Mouse (Mus musculus): ENCODE measurements around the gene Dnajc6. TPM values are rescaled to one million over a fixed set of nuclear protein-coding genes. Genes with fewer than 3 reads are reported as not detected.

Gene Dnajc6
- total RNA-seq (2021) = 3.0 and 4.6 TPM in 2 replicates
- long read RNA-seq, partial matches to known transcripts = 1 of 2 reads
- long read RNA-seq, other reads (novel, unspliced or antisense) = 1 of 2 reads

DNA sequence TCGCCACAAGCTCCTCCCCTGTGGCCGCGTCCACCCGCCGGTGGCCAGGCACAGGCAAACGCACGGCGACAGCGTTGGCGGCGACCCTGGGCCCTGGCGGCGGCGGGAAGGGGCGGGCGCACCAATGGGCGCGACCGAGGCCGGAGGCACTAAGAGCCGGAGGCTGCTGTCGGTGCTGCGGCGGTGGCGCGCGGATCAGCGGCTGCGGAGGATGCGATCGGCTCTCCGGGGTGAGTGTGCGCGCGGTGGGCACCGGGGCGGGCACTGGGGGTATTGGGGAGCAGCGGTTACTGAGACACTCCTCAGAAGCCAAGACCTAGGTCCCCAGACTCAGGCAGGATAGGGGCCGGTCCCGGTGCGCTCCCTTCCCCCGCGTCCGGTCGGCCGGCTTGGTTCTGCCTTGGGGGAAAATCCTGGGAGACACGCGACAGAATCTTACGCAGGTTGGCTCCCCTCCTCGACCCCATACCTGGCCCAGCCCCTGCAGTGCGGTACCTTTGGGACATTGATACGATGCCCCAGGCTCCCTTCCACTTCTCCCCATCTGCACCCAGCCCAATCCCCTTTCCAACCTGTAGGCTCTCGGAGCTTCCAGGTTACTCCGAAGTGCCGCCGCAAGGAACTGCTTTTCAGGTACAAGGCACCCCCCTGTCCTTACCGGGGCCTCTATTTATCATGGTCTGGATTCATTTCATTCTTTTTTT is at the start of gene Dnajc6:
TSS of gene Dnajc6 (plus strand) at position 115 of the 704 bp plus-strand sequence.
- DNase-seq = peak; percentile 49

- DNase-seq = no peak
These were observed 47.7 kb upstream of the Dnajc6 start for GRCm38 (mm10) chr4:101448701-101449100.

- no peak for DNase-seq
These were observed 47.1 kb upstream of the Dnajc6 start for GRCm38 (mm10) chr4:101449344-101449743.

DNA sequence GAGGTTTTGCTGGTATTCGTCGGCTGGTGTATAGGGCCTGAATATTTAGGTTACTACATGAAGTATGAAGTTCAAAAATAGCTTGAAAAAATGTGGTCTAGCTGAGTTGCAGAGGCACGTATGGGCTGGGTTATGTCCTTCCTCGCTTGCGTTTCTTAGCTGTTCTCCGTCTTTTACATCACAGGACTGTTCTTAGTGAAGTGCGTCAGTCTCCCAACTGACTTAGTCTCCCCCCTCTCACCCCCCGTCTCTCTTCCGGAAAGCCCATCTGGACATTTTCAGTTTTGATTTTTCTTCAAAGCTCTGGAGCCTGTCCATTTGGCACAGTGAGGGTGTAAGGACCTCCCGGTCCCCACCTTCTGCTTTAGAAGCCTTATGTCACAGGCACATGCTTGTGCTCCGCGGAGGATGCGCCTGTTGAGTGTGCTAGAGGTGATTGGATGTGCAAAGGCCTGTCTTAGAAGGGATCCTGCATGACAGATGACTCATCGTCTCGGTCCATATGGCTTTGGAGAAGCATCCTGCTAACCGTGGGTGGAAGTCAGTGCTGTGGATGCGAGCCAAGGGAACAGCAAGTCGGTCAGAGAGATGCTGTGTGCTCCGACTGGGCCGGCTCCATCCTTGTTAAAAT is 46.2 kb upstream of the Dnajc6 start:
- peak; percentile 3 for DNase-seq

GRCm38 (mm10) chr4:101451089-101451488 is 45.4 kb upstream of the Dnajc6 start:
- DNase-seq = no peak

DNA sequence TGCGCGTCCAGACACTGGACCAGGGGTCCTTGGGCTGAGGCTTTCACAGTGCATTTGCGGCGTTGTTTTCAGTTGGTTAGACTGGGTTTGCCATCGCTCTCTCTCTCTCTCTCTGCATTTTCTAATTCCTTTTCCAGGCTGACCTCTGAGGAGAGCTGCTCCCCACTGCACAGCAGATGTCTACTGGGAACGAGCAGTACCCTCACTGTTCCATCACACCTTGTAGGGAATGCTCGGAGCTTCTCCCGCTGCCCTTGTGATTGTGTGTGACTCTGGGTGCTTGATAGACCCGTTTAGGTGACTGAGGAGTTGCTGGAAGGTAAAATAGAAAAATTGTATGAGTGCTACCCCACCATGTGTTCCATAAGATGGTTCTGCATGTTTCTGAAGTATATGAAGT is 43.6 kb upstream of the Dnajc6 start:
- DNase-seq = no peak

DNA sequence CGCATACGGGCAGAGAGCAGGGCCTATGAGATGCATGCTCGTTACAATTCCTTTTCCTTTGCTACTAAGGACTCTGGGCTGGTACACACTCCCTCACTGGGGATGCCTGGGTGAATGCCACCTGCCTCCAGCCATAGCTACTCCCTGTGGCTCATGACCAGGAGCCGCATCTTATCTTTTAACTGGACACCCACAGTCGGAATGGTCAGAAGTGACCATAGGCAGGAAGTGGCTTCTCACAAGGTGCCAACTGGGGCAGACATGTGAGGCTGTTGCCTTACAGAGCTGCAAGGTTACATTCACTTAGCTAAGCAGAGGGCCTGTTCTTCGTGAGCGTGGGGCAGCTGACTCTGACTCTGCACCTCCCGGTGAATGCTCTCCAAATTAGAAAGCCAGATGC is 39.3 kb upstream of the Dnajc6 start:
- DNase-seq = no peak

DNA sequence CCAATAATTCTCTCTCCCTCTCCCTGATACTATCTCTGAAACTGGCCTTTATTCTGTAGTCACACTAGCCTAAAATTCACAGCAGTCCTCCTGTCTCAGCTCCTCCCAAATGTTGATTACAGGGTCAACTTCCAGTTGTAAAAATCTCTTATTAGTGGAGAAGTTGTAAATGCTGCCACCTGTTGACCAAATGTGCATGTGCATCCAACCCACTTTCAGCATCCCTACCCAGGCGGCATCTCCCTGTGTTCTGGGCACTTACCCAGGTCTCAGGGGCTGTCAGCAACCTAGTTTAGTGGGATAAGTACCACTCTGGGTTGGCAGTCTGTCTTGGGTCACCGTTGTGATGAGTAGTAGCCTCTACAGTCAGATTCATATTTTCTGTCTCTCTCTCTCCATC is 38.1 kb upstream of the Dnajc6 start:
- DNase-seq = peak; percentile 37

DNA sequence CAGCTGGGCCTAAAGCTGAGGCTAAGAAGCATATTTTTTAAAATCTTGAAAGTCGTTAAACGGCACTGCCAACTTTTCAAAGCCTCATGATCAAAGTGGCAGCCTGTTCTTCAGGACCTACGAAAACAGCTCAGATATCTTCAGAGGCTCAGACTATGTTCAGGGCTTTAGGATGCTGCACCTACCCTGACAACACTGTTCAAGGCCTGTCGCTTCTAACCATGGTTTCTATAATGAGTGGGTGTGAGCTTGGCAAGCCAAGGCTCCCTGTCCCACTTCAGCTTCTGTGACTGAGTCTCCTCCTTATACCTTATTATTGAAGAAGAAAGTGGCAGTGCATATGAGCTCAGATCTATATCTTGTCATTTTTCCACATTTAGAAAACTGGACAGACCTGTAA is 37.1 kb upstream of the Dnajc6 start:
- DNase-seq = no peak

GRCm38 (mm10) chr4:101460114-101460513 is 36.3 kb upstream of the Dnajc6 start:
- DNase-seq = no peak

DNA sequence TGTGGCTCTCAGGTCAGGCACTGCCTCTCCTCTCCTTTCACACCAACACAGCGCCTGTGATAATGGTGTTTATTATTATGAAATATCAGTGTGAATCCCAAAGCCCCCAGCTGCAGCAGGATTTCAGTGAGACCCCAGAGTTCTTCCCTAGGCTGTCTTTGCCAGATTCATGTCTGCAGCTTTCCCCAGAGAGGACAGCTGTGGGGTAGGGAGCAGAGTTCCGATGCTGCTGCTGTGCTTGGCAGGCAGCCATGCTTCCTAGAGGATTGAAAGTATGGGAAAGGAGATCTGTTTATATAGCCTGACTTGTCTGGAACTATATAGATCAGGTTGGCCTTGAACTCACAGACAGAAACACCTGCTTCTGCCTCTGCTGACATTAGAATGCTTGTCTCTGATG is 34.4 kb upstream of the Dnajc6 start:
- DNase-seq = no peak

GRCm38 (mm10) chr4:101466264-101466663 is 30.2 kb upstream of the Dnajc6 start:
- DNase-seq = no peak

- DNase-seq = no peak
These were observed 27.2 kb upstream of the Dnajc6 start for GRCm38 (mm10) chr4:101469242-101469641.

DNA sequence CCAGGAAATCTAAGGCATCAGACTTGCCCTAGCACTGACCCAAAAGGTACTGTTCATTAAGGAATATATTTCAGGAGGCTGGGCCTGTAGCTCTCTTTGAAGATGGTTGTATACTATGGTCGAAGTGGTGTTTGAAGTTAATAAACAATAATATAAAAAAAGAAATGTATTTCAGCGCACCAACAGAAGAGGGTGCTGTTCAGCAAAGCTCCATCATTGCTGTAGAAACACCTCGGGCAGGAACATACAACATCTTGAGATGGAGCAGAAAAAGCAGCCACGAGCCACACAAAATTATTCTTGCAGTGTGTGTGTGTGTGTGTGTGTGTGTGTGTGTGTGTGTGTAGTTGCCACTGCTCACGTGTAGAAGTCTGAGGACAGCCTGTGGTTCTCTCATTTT is 25.9 kb upstream of the Dnajc6 start:
- DNase-seq = no peak

GRCm38 (mm10) chr4:101472767-101473166 is 23.7 kb upstream of the Dnajc6 start:
- DNase-seq = no peak

GRCm38 (mm10) chr4:101490320-101490917 is 6.0 kb upstream of the Dnajc6 start:
- no peak for DNase-seq

- DNase-seq = no peak
These were observed 4.7 kb upstream of the Dnajc6 start for GRCm38 (mm10) chr4:101491704-101492103.

GRCm38 (mm10) chr4:101493611-101494197 is 2.7 kb upstream of the Dnajc6 start:
- no peak for DNase-seq

- DNase-seq = no peak
These were observed 287 bp upstream of the Dnajc6 start for GRCm38 (mm10) chr4:101496188-101496533.

- DNase-seq = peak; percentile 63
These were observed 888 bp downstream of the Dnajc6 start for GRCm38 (mm10) chr4:101497336-101497735.

GRCm38 (mm10) chr4:101504470-101505007 is 8.1 kb downstream of the Dnajc6 start:
- DNase-seq = no peak

- DNase-seq = no peak
These were observed 9.5 kb downstream of the Dnajc6 start for GRCm38 (mm10) chr4:101505966-101506365.

DNA sequence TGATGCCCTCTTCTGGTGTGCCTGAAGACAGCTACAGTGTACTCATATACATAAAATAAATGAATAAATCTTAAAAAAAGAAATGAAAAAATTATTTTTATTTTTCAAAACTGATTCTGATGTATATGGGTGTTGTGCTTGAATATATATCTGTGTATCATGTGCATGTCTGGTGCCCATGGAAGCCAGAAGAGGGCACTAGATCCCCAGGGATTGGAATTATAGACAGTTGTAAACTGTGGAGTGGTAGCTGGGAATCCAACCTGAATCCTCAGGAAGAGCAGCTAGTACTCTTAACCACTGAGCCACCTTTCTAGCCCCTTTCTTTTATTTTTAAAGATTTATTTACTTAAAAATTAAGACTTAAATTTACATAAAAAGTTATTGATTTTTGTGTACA is 9.9 kb downstream of the Dnajc6 start:
- DNase-seq = no peak

All from adrenal gland, postnatal 25 days (tissue).